Mouse (Mus musculus): ENCODE results near the gene Ckap2l. TPM values are rescaled to one million over a fixed set of nuclear protein-coding genes. Genes with fewer than 3 reads are reported as not detected.

The Ckap2l gene
- total RNA-seq (2023): 25.7 and 28.6 TPM in 2 replicates

GRCm38 (mm10) chr2:129296671-129297588 lies at the start of gene Ckap2l:
Gene Ckap2l, minus strand, starts transcription at chr2:129297212.

DNA sequence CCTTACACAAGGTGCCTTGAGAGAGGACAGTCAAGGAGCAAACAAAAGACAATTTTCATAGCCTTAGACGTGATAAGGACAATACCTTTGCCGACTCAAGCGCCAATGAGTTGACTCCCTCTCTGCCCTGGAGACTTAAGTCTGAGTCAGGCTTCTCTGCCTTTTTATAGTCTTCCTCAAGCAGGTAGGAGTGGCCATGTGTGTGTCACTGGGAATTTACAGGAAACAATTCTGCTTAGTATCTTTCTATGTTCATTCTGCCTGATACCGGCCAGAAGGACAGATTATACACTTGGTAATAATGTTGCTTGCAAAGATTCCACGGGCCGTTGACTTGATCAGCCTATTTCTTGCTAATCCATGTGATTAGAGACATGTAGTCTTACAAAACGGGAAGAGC lies 12.8 kb upstream of the Ckap2l start, which contains the start of gene Il1a:
Gene Il1a (minus strand): TSS at position 137 of the 400 bp plus-strand sequence.

Other genes with a start within 250 kb of the Ckap2l start
- not detected in 2 replicates for gene Vinac1, start 249.0 kb downstream of the Ckap2l start, total RNA-seq (2023)
- 1.6 and 1.9 TPM in 2 replicates for gene Ttl, start 231.3 kb downstream of the Ckap2l start, total RNA-seq (2023)
- 5.6 and 8.3 TPM in 2 replicates for gene Polr1b, start 196.2 kb downstream of the Ckap2l start, total RNA-seq (2023)
- 6.8 and 7.1 TPM in 2 replicates for gene Chchd5, start 167.5 kb downstream of the Ckap2l start, total RNA-seq (2023)
- gene Slc20a1, start 98.4 kb downstream of the Ckap2l start, total RNA-seq (2023): 171 and 183 TPM in 2 replicates
- 1.7 and 2.1 TPM in 2 replicates for gene Il1a, start 12.8 kb upstream of the Ckap2l start, total RNA-seq (2023)
- gene Il1b, start 73.9 kb upstream of the Ckap2l start, total RNA-seq (2023): 637 and 806 TPM in 2 replicates
- 0.47 TPM in 1 of 2 replicates, not detected in the other for gene F830045P16Rik, start 239.4 kb upstream of the Ckap2l start, total RNA-seq (2023)